Mouse (Mus musculus): ENCODE data around the gene Rcor1. TPM values are rescaled to one million over a fixed set of nuclear protein-coding genes. Genes with fewer than 3 reads are reported as not detected.

The Rcor1 gene
- polyA plus RNA-seq, 1 experiment from 2014 or later = 7.0 TPM

GRCm38 (mm10) chr12:111151422-111152156, 112.4 kb downstream of the Rcor1 start:
- no peak overlapping the region for H3K4me3 ChIP-seq (ENCODE audit: low read depth, low read length)
- no peak overlapping the region for H3K4me2 ChIP-seq (replicated peaks; ENCODE audit: low read depth)
- WGBS = 85% methylated on average over 5 of the region's 5 CpGs
- no peaks in the 10 kb centered on the region for H3K4me1 ChIP-seq (replicated peaks; ENCODE audit: control insufficient read depth, insufficient read depth, low read length)
- ATAC-seq = no peak
- no peak overlapping the region for H3K9ac ChIP-seq (ENCODE audit: low read depth, low read length)
- TF ChIP-seq CTCF (IDR thresholded peaks at IDR 0.05; ENCODE audit: low read depth) = no peak
- H3K27ac ChIP-seq (ENCODE audit: low read depth, low read length) = no peak overlapping the region
- H3K9me3 ChIP-seq (ENCODE audit: control insufficient read depth) = no peaks in the 10 kb centered on the region
- no peaks in the 10 kb centered on the region for H3K36me3 ChIP-seq (ENCODE audit: control insufficient read depth, insufficient read depth)
- H3K27me3 ChIP-seq (replicated peaks; ENCODE audit: control insufficient read depth, insufficient read depth, low read length) = no peaks in the 10 kb centered on the region

- no peak for TF ChIP-seq CTCF (IDR thresholded peaks at IDR 0.05; ENCODE audit: low read depth)
- H3K4me1 ChIP-seq (replicated peaks; ENCODE audit: control insufficient read depth, insufficient read depth, low read length) = no peaks in the 10 kb centered on the region
- H3K9me3 ChIP-seq (ENCODE audit: control insufficient read depth) = no peaks in the 10 kb centered on the region
- no peak overlapping the region for H3K4me2 ChIP-seq (replicated peaks; ENCODE audit: low read depth)
- no peak overlapping the region for H3K4me3 ChIP-seq (ENCODE audit: low read depth, low read length)
- 84% methylated on average over 6 of the region's 6 CpGs for WGBS
- H3K27me3 ChIP-seq (replicated peaks; ENCODE audit: control insufficient read depth, insufficient read depth, low read length) = no peaks in the 10 kb centered on the region
- no peaks in the 10 kb centered on the region for H3K36me3 ChIP-seq (ENCODE audit: control insufficient read depth, insufficient read depth)
- no peak for ATAC-seq
- no peak overlapping the region for H3K9ac ChIP-seq (ENCODE audit: low read depth, low read length)
- no peak overlapping the region for H3K27ac ChIP-seq (ENCODE audit: low read depth, low read length)
These were observed 113.4 kb downstream of the Rcor1 start for GRCm38 (mm10) chr12:111152579-111152978.

GRCm38 (mm10) chr12:111152981-111153710, 114.0 kb downstream of the Rcor1 start:
- no peak for TF ChIP-seq CTCF (IDR thresholded peaks at IDR 0.05; ENCODE audit: low read depth)
- Histone ChIP-seq H3K9me3 (ENCODE audit: control insufficient read depth) (no peaks in the 10 kb centered on the region), H3K4me1 (replicated peaks; ENCODE audit: control insufficient read depth, insufficient read depth, low read length) (no peaks in the 10 kb centered on the region), H3K4me2 (replicated peaks; ENCODE audit: low read depth) (no peak overlapping the region), H3K9ac (ENCODE audit: low read depth, low read length) (no peak overlapping the region), H3K27ac (ENCODE audit: low read depth, low read length) (no peak overlapping the region), H3K36me3 (ENCODE audit: control insufficient read depth, insufficient read depth) (no peaks in the 10 kb centered on the region), H3K4me3 (ENCODE audit: low read depth, low read length) (no peak overlapping the region), H3K27me3 (replicated peaks; ENCODE audit: control insufficient read depth, insufficient read depth, low read length) (no peaks in the 10 kb centered on the region)
- ATAC-seq = no peak
- WGBS = 66% methylated on average over 7 of the region's 7 CpGs

GRCm38 (mm10) chr12:111153946-111154345, 114.8 kb downstream of the Rcor1 start:
- Histone ChIP-seq H3K9ac (ENCODE audit: low read depth, low read length) (no peak overlapping the region), H3K4me2 (replicated peaks; ENCODE audit: low read depth) (no peak overlapping the region), H3K27me3 (replicated peaks; ENCODE audit: control insufficient read depth, insufficient read depth, low read length) (no peaks in the 10 kb centered on the region), H3K4me3 (ENCODE audit: low read depth, low read length) (no peak overlapping the region), H3K9me3 (ENCODE audit: control insufficient read depth) (no peaks in the 10 kb centered on the region), H3K27ac (ENCODE audit: low read depth, low read length) (no peak overlapping the region), H3K4me1 (replicated peaks; ENCODE audit: control insufficient read depth, insufficient read depth, low read length) (no peaks in the 10 kb centered on the region), H3K36me3 (ENCODE audit: control insufficient read depth, insufficient read depth) (no peaks in the 10 kb centered on the region)
- TF ChIP-seq CTCF (IDR thresholded peaks at IDR 0.05; ENCODE audit: low read depth) = no peak
- 60% methylated on average over 5 of the region's 5 CpGs for WGBS
- ATAC-seq = no peak

GRCm38 (mm10) chr12:111154641-111155040, 115.5 kb downstream of the Rcor1 start:
- no peaks in the 10 kb centered on the region for H3K36me3 ChIP-seq (ENCODE audit: control insufficient read depth, insufficient read depth)
- ATAC-seq = no peak
- no peaks in the 10 kb centered on the region for H3K9me3 ChIP-seq (ENCODE audit: control insufficient read depth)
- H3K9ac ChIP-seq (ENCODE audit: low read depth, low read length) = no peak overlapping the region
- WGBS = 84% methylated on average over 6 of the region's 6 CpGs
- no peak overlapping the region for H3K4me3 ChIP-seq (ENCODE audit: low read depth, low read length)
- H3K4me2 ChIP-seq (replicated peaks; ENCODE audit: low read depth) = no peak overlapping the region
- no peak for TF ChIP-seq CTCF (IDR thresholded peaks at IDR 0.05; ENCODE audit: low read depth)
- no peak overlapping the region for H3K27ac ChIP-seq (ENCODE audit: low read depth, low read length)
- H3K27me3 ChIP-seq (replicated peaks; ENCODE audit: control insufficient read depth, insufficient read depth, low read length) = no peaks in the 10 kb centered on the region
- no peaks in the 10 kb centered on the region for H3K4me1 ChIP-seq (replicated peaks; ENCODE audit: control insufficient read depth, insufficient read depth, low read length)

GRCm38 (mm10) chr12:111155756-111156155, 116.6 kb downstream of the Rcor1 start:
- Histone ChIP-seq H3K4me1 (replicated peaks; ENCODE audit: control insufficient read depth, insufficient read depth, low read length) (no peaks in the 10 kb centered on the region), H3K27ac (ENCODE audit: low read depth, low read length) (no peak overlapping the region), H3K4me2 (replicated peaks; ENCODE audit: low read depth) (no peak overlapping the region), H3K9ac (ENCODE audit: low read depth, low read length) (no peak overlapping the region), H3K27me3 (replicated peaks; ENCODE audit: control insufficient read depth, insufficient read depth, low read length) (no peaks in the 10 kb centered on the region), H3K9me3 (ENCODE audit: control insufficient read depth) (no peaks in the 10 kb centered on the region), H3K4me3 (ENCODE audit: low read depth, low read length) (no peak overlapping the region), H3K36me3 (ENCODE audit: control insufficient read depth, insufficient read depth) (no peaks in the 10 kb centered on the region)
- ATAC-seq = no peak
- no peak for TF ChIP-seq CTCF (IDR thresholded peaks at IDR 0.05; ENCODE audit: low read depth)
- WGBS = 97% methylated on average over 1 of the region's 1 CpGs
